Mouse (Mus musculus) heart, embryonic 13.5 days (tissue): ENCODE measurements around the gene Gja3. TPM values are rescaled to one million over a fixed set of nuclear protein-coding genes. Genes with fewer than 3 reads are reported as not detected.
A peak's percentile ranks its signal among the peaks of the same experiment; 100 is the strongest.
"Not testable (repeated sequence)": the region's sequence is repeated elsewhere in the genome, so short reads cannot be mapped to it uniquely, and the experiment has no call there.

Experiments used
- ATAC-seq: fragments of 200-750 bp; cut with Nextera tagmentation; 2 replicates; pipeline ENCODE4 v1.8.0; 2017; ENCODE audit warnings: moderate TSS enrichment; ENCODE audit not compliant: insufficient number of reproducible peaks, low FRiP score, low TSS enrichment; ENCODE audit errors: extremely low read depth
- H3K27ac ChIP-seq: fragments of 300-500 bp; sonication (generic); replicated peaks from 2 replicates; pipeline ENCODE4 v1.5.1; 2015; ENCODE audit warnings: moderate library complexity, mild to moderate bottlenecking, inconsistent platforms
- H3K27me3 ChIP-seq: fragments of 300-500 bp; sonication (generic); replicated peaks from 2 replicates; pipeline ENCODE4 v1.6.1; 2015; ENCODE audit warnings: mild to moderate bottlenecking, inconsistent platforms
- H3K36me3 ChIP-seq: fragments of 300-500 bp; sonication (generic); 2 replicates; pipeline ENCODE4 v1.6.1; 2015; ENCODE audit warnings: mild to moderate bottlenecking, inconsistent platforms
- H3K4me1 ChIP-seq: fragments of 300-500 bp; sonication (generic); 2 replicates; pipeline ENCODE4 v1.6.1; 2015; ENCODE audit warnings: inconsistent platforms
- H3K4me2 ChIP-seq: fragments of 300-500 bp; sonication (generic); 2 replicates; pipeline ENCODE4 v1.6.1; 2015; ENCODE audit warnings: inconsistent platforms, mild to moderate bottlenecking, moderate library complexity
- H3K4me3 ChIP-seq: fragments of 300-500 bp; sonication (generic); 2 replicates; pipeline ENCODE4 v1.5.1; 2015; ENCODE audit warnings: moderate library complexity, mild to moderate bottlenecking, inconsistent platforms
- H3K9ac ChIP-seq: fragments of 300-500 bp; sonication (generic); 2 replicates; pipeline ENCODE4 v1.6.1; 2015; ENCODE audit warnings: inconsistent platforms, mild to moderate bottlenecking, moderate library complexity
- H3K9me3 ChIP-seq: fragments of 300-500 bp; sonication (generic); 2 replicates; pipeline ENCODE4 v1.6.1; 2016; ENCODE audit warnings: inconsistent platforms
- WGBS: fragments of 180-500 bp; shearing (Covaris S2); methylation state at CpG from one replicate; pipeline ENCODE4 v1.1.7; 2015; ENCODE audit warnings: mixed read lengths; 5-methylcytosine and 5-hydroxymethylcytosine counted together
- polyA plus RNA-seq: library from polyadenylated mRNA; unstranded; fragments of >200 nt; fragmentation: Nextera tagmentation; extraction: Ambion mirVana; gene quantifications from 2 replicates; pipeline ENCODE4 v1.2.1, GENCODE M21; 2015

Gene Gja3
- polyA plus RNA-seq, 1 experiment from 2014 or later: 19.9 TPM

DNA sequence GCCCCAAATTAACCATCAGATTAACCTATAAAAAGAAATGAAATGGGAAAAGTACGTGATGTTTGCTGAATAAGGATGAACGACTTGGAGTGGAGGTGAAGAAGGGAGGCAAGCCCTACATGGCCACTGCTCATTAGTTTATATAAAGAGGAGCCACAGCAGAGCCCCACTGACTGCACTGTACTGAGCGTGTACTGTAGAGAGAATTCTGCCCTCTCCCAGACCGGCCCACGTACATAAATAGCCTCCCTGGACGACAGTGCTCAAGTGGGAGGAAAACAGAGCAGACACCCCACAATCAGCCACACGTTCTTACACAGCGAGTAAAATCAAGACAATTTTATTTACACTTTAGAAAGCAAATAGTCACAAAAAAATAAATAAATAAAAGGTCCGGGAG is 23.8 kb downstream of the Gja3 start:
- 33% methylated on average over 9 of the region's 9 CpGs for WGBS

DNA sequence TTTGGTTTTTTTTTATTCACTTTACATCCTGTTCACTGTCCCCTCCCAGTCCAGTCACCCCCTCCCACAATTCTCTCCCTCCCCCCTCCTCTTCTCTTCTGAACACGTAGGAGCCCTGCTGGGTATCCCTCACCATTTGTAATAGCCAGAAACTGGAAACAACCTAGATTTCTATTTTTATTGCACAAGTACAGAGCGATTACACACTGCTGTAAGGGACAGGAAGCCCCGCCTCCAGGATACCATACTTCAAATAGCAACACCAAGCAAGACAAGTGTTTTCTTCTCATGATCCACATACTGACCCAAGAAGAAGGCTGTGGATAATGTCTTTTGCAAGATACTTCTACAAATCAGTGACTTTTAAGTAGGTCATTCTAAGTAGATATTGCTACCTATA is 25.1 kb downstream of the Gja3 start:
- Histone ChIP-seq H3K4me2 (peak overlapping the region; percentile 33), H3K27ac (peak overlapping the region; percentile 89), H3K9me3 (no peaks in the 10 kb centered on the region)

More for the DNA sequence above, 23.8 kb downstream of the Gja3 start:
- no peaks in the 10 kb centered on the region for H3K36me3 ChIP-seq
- peak overlapping the region; percentile 40; the same call in 1 of the 2 replicates for H3K9ac ChIP-seq
- ATAC-seq: no peak
- H3K4me3 ChIP-seq: peak overlapping the region; percentile 33; the same call in 1 of the 2 replicates
- no peaks in the 10 kb centered on the region for H3K27me3 ChIP-seq
- peak overlapping the region; percentile 46 for H3K4me2 ChIP-seq
- peaks cover 35% of the 10 kb centered on the region for H3K4me1 ChIP-seq
- H3K27ac ChIP-seq: peak overlapping the region; percentile 89
- H3K9me3 ChIP-seq: no peaks in the 10 kb centered on the region

GRCm38 (mm10) chr14:57018436-57018835 is 39.5 kb downstream of the Gja3 start:
- no peak overlapping the region for H3K4me3 ChIP-seq
- no peak overlapping the region for H3K9ac ChIP-seq
- no peaks in the 10 kb centered on the region for H3K27me3 ChIP-seq
- no peak for ATAC-seq
- H3K27ac ChIP-seq: no peak overlapping the region
- no peaks in the 10 kb centered on the region for H3K36me3 ChIP-seq
- WGBS: 58% methylated on average over 2 of the region's 2 CpGs
- H3K9me3 ChIP-seq: no peaks in the 10 kb centered on the region
- no peaks in the 10 kb centered on the region for H3K4me1 ChIP-seq
- H3K4me2 ChIP-seq: no peak overlapping the region

More for the DNA sequence above, 25.1 kb downstream of the Gja3 start:
- peaks cover 35% of the 10 kb centered on the region for H3K4me1 ChIP-seq
- no peaks in the 10 kb centered on the region for H3K27me3 ChIP-seq
- no peak overlapping the region for H3K9ac ChIP-seq
- ATAC-seq: no peak
- no peaks in the 10 kb centered on the region for H3K36me3 ChIP-seq
- no peak overlapping the region for H3K4me3 ChIP-seq
- 38% methylated on average over 3 of the region's 3 CpGs for WGBS

GRCm38 (mm10) chr14:57016806-57017205 is 41.1 kb downstream of the Gja3 start:
- not testable (repeated sequence) for H3K4me2 ChIP-seq, H3K4me3 ChIP-seq, H3K36me3 ChIP-seq, H3K27me3 ChIP-seq, H3K4me1 ChIP-seq, H3K27ac ChIP-seq, H3K9ac ChIP-seq, H3K9me3 ChIP-seq, ATAC-seq

- H3K36me3 ChIP-seq: no peaks in the 10 kb centered on the region
- no peaks in the 10 kb centered on the region for H3K4me1 ChIP-seq
- no peak for ATAC-seq
- no peaks in the 10 kb centered on the region for H3K27me3 ChIP-seq
- H3K4me2 ChIP-seq: no peak overlapping the region
- no peaks in the 10 kb centered on the region for H3K9me3 ChIP-seq
- H3K9ac ChIP-seq: no peak overlapping the region
- no peak overlapping the region for H3K27ac ChIP-seq
- no peak overlapping the region for H3K4me3 ChIP-seq
- 70% methylated on average over 4 of the region's 4 CpGs for WGBS
Measured at GRCm38 (mm10) chr14:56988621-56989020, 69.3 kb downstream of the Gja3 start.

Other genes starting within 250 kb of the Gja3 start
- 14.7 and 15.8 TPM in 2 replicates for gene Zmym5, start 246.4 kb downstream of the Gja3 start, polyA plus RNA-seq
- 29.8 and 30.9 TPM in 2 replicates for gene Zmym2, start 171.4 kb downstream of the Gja3 start, polyA plus RNA-seq
- gene Gjb2, start 46.6 kb upstream of the Gja3 start, polyA plus RNA-seq: 0.15 and 0.31 TPM in 2 replicates
- gene Gm4491, start 57.8 kb upstream of the Gja3 start, polyA plus RNA-seq: not detected in 2 replicates
- 0.10 and 0.27 TPM in 2 replicates for gene Gjb6, start 75.5 kb upstream of the Gja3 start, polyA plus RNA-seq